ENCODE assay signal across 30 mouse cellular contexts in the genomic region with DNA sequence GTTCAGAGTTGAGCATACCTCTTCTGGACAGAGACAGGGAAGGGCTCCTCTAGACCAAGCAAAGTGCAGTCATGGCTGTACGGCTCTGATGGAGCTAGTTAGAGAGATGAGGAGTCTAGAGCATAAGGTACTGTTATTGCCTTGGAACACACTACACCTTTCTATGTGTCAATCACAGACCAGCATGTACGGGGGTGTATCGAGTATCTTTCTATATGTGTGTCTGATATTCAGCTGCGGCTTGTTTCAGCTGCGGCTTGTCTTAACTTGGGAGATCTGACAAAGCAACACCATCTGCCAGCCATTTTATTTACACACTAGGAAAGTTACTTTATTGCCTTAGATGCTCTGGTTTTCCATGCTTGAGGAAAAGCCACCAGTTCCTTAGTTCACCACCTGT. TPM values are rescaled to one million over a fixed set of nuclear protein-coding genes. Genes with fewer than 3 reads are reported as not detected.
A peak's percentile ranks its signal among the peaks of the same experiment; 100 is the strongest.
DNase-seq lines count a peak whose midpoint lies in the region; TF ChIP-seq lines count a peak whose summit lies in the region.
"Had no signal": no experiment of that assay in that cellular context is flagged by ENCODE, and none has a peak within 500 bp of the region (broad histone marks: within the 10 kb centered on the region; RNA-seq: fewer than 3 reads in every experiment).

No protein-coding gene starts in this region.

- no peak overlapping the region for H3K4me3 ChIP-seq in lung, adult 2 months (replicated peaks; ENCODE audit: extremely low read depth, low read depth, low read length)
- H3K4me3 ChIP-seq: embryonic facial prominence, embryonic 13.5 days; forebrain, embryonic 10.5 days; heart, embryonic 10.5 days; heart, embryonic 15.5 days; intestine, embryonic 15.5 days; limb, embryonic 13.5 days; liver, embryonic 12.5 days; megakaryocyte, embryonic 14.5 days; midbrain, embryonic 12.5 days; myocyte; neural tube, embryonic 12.5 days had no signal

- no peak for TF ChIP-seq CTCF in lung, adult 2 months (IDR thresholded peaks at IDR 0.05; ENCODE audit: insufficient read depth, low read length)

- intact Hi-C loops in left cerebral cortex, postnatal 25 days (cut with DNase I), result no loop called here
- intact Hi-C loops in left cerebral cortex, postnatal 10 days (cut with DNase I), result no loop called here

- H3K4me1 ChIP-seq in lung, adult 2 months (ENCODE audit: control insufficient read depth, insufficient read depth, low read length), result no peaks in the 10 kb centered on the region
- H3K4me1 ChIP-seq: heart, embryonic 10.5 days; heart, embryonic 15.5 days; intestine, embryonic 15.5 days; liver, embryonic 12.5 days; megakaryocyte, embryonic 14.5 days had no signal

- WGBS in lung, adult 2 months, result 95% methylated on average over 5 of the region's 5 CpGs

- no peak for TF ChIP-seq POLR2A in lung, adult 2 months (IDR thresholded peaks at IDR 0.05; ENCODE audit: borderline replicate concordance, extremely low read depth, low read depth, low read length)

- DNase-seq in layer of hippocampus, adult 18-20 months (ENCODE audit: low spot score in 2 of 2), result peak; percentile 26 to 57
- no peak for DNase-seq in layer of hippocampus, postnatal 10 days (ENCODE audit: low spot score in 2 of 2)
- peak; percentile 31 to 80 for DNase-seq in left cerebral cortex, postnatal 25 days (ENCODE audit: low spot score in 2 of 2)
- no peak for DNase-seq in left cerebral cortex, postnatal 10 days (ENCODE audit: extremely low spot score in 1 of 2, low spot score in 2 of 2)
- peak; percentile 30 for DNase-seq in adipocyte (ENCODE audit: low spot score)
- peak; percentile 72 for DNase-seq in layer of hippocampus, adult 9-11 months
- DNase-seq in lung, adult 2 months, result no peak
- DNase-seq: adrenal gland, postnatal 25 days; cerebellum, adult 18-20 months; gastrocnemius, postnatal 25 days; heart, adult 11 months; kidney, adult 2 months; kidney, postnatal 36 days; liver, postnatal 0 days; lung, postnatal 4 days; thymus, adult 2 months; thymus, postnatal 36 days had no signal

RNA-seq across cellular contexts. Expression of a gene that starts 11.1 kb away (rescaled TPM):
- total RNA-seq in layer of hippocampus, adult 18-20 months (2021), result 1 to 10 TPM; 1.9 to 2.3 TPM
- under 1 TPM; 0.66 to 0.69 TPM for total RNA-seq in layer of hippocampus, postnatal 10 days (2021)
- total RNA-seq in left cerebral cortex, postnatal 25 days (2021), result 1 to 10 TPM; 1.1 to 1.8 TPM
- 1 to 10 TPM; 1.5 to 1.7 TPM for total RNA-seq in left cerebral cortex, postnatal 10 days (2021)
- polyA plus RNA-seq in lung, adult 2 months (2012; rRNA removed), result 0.62 and 0.77 TPM in 2 replicates
- total RNA-seq: common myeloid progenitor, adult 5-6 weeks had no signal
- polyA plus RNA-seq: CD4-positive, CD25-positive, alpha-beta regulatory T cell, adult 4 months; liver, embryonic 12.5 days; liver, postnatal 0 days had no signal

Comparison
In these comparisons a context has a peak if more than half of its experiments do, and no peak if none do; other contexts are left out.
1. DNase-seq: peak in layer of hippocampus, adult 18-20 months (2 of 2), left cerebral cortex, postnatal 25 days (2 of 2), adipocyte (single experiment) and layer of hippocampus, adult 9-11 months (single experiment); none in layer of hippocampus, postnatal 10 days (0 of 2), left cerebral cortex, postnatal 10 days (0 of 2) and lung, adult 2 months (single experiment).